Mouse (Mus musculus) T-helper 17 cell (primary cell): ENCODE data around the gene Cyba.

Source experiments
- in situ Hi-C, 2 experiments: fragments of 300-600 bp; cut with MboI, MseI; formaldehyde crosslinking; loops; 1 replicate in 1 of 2; 2 replicates in 1 of 2; pipeline ENCODE4 v1.15.1; 2025; ENCODE audit warnings: high pct_unique_total_duplicates in 2 of 2

Gene Cyba

DNA sequence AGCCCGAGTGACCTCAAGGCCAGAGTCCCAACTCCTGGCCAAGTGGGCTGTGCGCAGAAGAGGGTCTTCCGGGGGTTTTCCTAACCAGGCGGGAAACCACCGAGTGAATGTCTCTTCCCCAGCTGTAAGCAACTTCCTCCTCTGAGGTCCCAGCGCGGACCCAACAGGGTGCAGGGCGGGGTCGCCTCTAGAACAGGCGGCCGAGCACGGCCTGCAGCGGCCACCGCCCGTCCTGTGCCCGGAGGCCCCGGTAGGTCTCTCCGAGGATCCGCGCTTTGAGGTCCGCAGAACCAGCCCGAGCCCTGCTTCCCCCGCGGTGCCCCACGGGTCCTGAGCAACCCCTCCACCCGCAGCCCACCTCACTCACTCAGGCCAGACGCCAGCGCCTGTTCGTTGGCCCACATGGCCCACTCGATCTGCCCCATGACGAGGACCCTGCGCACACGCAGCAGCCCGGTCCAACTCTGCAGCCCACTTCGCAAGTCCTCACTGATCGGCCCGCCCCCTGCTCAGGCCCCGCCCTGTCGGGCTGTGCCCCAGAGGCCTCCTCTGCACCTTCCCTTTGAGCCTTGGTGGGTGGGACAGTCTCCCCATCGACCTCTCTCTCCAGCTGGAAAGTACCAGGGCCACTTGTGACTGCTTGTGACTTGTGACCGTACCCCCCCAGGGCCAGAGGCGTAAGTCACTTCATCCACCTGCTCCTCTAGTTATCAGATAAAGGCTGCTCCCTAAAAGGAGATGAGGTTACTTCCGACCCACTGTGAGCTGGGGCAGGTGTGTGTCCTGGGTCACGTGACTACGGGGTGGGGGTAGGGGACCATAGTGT, at the start of gene Cyba:
Cyba (minus strand) TSS at position 488 of the 826 bp plus-strand sequence.
- in situ Hi-C loops: loop anchor here (5.0 to 25.0 kb wide), 5 partner anchors 40 to 1130 kb away; partner anchors contain the start of genes Cdt1 (in 1 of the 2), Fbxo31 (in 1 of the 2), Map1lc3b (in 1 of the 2) and Zfpm1 (in 1 of the 2)

DNA sequence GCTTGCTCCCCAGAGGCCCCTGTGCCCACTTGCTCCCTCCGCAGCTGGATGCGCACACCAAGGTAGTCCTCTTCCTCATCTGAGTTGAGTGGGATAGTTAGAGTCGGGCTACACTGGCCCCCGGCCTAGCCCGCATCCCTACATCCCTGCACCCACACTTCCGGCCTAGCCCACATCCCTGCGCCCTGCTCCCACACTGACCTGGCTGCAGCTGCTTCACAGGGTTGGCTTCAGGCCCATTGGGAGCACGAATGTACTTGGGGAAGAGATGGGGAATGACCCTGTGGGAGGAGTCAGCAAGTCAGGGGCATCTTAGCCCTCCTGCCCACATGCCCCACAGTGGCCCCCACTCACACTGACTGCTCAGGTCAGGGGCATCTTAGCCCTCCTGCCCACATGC, 49.7 kb upstream of the Cyba start:
- in situ Hi-C loops: loop anchor here in 1 of 2 experiments (5.0 kb wide), 1 partner anchor 100 kb away; no protein-coding TSS in a partner anchor

DNA sequence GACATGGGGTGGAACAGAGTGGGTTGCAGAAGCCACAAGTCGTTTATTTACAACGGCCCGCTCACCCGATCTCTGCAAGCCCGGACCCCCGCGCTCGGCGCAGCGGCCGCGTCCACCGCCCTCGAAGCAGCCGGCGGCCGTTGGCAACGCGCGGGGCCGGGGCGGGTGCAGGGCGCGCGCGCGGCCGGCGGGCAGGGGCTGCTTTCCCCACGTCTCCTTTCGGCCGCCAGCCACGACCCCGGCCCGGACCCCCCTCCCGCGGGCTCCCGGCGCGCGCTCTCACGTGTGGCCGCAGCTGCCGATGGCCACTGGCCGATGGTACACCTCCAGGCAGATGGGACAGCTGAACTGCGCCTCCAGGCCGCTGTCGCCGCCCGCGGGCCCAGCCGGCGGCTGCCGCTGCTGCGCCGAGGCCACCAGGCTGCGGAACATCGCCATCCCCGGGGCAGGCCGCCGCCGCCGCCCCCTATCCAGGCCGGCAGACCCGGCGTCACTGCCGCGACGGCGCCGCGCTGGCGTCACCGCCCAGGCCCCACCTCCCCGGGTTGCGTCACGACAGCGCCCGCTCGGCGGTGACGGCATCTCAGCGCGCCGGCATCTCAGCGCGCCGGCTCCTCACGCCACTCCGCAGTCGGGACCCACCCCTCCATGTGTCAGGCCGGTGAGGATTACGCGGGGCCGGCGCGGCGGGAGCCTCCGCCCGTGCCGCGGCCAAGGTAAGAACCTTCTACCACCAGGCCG, 43.0 kb upstream of the Cyba start, which contains the start of the genes Rnf166 and Ctu2:
Rnf166 (minus strand) TSS at position 485 of the 741 bp plus-strand sequence.
Ctu2 (plus strand) TSS at position 564 of the 741 bp plus-strand sequence.
- in situ Hi-C loops: no loop called here

DNA sequence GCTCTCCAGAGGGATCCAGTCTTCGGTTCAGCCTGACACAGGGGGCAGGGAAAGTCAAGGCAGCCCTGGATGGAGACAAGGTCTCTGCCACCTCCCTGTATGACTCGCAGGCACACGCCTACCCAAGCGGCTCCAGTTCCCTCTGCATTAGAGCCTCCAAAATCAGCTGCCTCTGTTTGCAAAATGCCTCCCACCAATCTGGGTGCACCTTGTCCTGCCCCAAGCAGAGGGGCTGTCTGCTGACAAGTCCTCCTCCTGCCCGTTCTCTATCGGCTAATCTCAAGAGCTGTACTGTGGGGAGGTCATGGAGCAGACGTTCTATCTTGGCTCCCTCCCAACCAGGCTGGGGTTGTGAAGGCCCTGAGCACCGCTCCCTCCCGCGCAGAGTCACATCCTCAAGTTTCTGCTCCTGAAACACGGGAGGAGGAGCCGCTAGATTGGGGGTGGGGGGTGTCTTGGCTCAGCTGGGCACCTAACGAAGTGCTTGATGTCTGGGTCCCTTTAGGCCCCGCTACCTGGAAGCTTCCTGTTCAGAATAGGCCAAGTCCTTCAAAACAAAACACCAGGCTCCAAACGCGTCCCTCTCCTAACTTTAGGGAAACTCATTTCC, 42.3 kb upstream of the Cyba start:
- in situ Hi-C loops: loop anchor here (5.0 kb wide), 1 partner anchor 43 kb away; the partner anchor contains the start of gene Cyba (in 2 of the 2)

DNA sequence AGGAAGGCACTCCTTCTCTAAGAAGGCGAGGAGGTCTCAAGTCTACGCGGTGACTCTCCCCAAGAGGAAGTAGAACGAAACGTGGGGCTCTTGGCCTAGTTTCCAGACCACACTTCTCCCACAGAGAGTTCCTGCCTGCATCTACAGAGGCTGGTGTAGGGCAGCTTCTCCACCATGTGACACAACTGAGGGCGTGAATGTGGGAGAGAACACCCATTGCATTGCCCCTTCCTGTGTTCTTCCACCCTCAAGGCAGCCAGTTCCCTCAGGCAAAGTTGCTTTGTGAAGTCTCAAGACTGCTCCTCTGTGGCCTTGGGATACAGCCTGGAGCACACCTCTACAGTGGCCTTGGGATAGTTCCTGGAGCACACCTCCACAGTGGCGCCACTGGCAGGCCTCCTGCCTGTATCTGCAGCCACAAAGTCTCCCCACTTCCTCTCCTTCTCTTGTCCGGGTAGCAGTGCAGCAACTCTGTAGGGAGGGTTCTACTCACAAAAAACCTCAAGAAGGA, 41.2 kb upstream of the Cyba start:
- in situ Hi-C loops: loop anchor here (5.0 kb wide), 1 partner anchor 42 kb away; the partner anchor contains the start of gene Cyba (in 2 of the 2)

DNA sequence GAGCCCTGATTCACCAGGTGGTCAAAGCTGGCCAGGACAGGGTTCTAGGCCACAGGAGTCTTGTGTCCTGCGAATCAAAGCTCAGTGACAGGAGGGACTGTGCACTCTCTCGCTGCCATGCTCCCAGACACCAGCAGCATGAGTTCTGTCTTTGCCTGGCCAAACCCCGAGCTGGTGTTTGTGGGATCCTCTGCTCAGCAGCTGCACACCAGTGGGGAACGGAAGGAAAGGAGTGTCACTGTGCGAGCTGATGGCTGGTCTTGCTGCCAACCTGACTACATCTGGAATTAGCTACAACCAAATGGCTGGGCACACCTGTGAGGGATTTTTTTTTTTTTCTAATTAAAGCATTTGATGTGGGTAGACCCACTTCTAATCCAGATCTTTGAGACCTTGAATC, 38.0 kb upstream of the Cyba start:
- in situ Hi-C loops: loop anchor here (5.0 kb wide), 1 partner anchor 38 kb away; the partner anchor contains the start of gene Cyba (in 2 of the 2)

DNA sequence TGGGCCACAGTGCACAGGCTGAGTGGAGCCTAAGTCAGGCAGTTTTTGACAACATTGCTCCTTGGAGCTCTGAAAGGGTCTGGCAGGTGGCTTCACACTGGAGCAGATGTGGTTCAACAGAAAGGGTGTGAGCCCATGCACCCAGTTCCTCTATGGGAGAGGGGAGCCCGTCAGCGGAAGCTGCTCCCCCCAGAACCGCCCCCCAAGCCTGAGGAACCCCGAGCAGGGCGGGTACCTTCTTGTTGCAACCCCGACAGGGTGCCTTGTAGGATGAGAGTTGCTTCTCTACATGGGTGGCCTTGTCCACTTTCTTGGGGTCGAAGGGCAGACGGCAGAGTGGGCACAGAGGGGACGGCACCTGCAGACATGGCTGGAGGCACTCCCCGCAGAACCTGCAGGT, 37.2 kb upstream of the Cyba start:
- in situ Hi-C loops: loop anchor here (5.0 kb wide), 1 partner anchor 38 kb away; the partner anchor contains the start of gene Cyba (in 2 of the 2)

DNA sequence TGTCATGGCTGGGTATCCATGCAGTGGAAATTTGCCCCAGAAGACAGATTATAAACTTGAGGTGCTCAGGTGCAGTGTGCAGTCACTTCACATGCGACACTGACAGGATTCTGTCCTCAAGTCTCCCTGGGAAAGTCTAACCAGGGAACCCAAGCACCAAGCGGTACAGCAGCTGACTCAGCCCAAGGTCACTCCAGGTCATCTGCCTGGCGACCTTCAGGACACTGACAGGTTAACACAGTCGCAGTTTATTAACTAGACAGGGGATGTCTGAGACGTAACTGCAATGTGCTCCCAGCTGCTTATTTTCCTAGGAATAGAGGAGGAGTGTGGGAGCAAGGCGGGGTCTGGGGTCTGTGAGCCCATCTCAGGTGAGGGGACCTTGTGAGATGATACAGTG, 36.7 kb upstream of the Cyba start:
- in situ Hi-C loops: no loop called here

DNA sequence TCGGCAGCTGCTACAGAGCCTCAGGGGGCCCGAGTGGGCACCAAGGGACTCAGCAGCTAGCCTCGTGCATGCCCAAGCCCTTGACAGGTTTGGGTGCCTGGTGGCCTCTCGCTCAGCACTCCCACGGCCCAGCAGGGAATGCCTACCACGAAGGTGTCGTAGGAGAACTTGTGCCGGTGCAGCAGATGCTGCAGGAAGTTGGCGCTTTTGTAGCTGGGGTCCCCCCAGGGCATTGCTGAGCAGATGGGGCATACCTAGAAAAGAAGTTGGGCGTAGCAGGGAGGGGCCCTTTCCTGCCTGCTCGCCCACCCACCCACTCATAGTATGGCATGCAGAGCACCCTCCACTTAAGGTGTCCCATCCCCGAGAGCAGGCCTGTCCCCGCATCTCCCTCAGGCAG, 35.1 kb upstream of the Cyba start:
- in situ Hi-C loops: no loop called here

DNA sequence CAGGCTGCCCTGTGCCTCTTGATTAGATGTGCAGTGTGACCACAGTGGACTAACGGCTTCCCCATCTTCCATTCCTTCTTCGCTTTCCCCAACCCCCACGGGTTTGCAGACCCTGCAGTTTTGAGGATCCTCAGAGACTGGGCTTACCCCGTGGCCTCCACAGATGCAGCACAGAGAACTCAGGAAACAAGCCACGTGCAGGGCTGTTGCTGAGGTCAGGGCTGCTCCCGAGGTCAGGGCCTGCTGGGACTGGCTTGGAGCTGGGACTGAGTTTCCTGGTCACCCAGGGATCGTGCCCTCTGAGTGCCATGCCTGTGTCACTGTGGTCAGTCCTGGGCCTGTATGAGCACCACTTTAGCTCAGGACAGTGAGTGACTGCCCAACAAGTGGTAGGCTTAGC, 32.3 kb upstream of the Cyba start:
- in situ Hi-C loops: no loop called here

DNA sequence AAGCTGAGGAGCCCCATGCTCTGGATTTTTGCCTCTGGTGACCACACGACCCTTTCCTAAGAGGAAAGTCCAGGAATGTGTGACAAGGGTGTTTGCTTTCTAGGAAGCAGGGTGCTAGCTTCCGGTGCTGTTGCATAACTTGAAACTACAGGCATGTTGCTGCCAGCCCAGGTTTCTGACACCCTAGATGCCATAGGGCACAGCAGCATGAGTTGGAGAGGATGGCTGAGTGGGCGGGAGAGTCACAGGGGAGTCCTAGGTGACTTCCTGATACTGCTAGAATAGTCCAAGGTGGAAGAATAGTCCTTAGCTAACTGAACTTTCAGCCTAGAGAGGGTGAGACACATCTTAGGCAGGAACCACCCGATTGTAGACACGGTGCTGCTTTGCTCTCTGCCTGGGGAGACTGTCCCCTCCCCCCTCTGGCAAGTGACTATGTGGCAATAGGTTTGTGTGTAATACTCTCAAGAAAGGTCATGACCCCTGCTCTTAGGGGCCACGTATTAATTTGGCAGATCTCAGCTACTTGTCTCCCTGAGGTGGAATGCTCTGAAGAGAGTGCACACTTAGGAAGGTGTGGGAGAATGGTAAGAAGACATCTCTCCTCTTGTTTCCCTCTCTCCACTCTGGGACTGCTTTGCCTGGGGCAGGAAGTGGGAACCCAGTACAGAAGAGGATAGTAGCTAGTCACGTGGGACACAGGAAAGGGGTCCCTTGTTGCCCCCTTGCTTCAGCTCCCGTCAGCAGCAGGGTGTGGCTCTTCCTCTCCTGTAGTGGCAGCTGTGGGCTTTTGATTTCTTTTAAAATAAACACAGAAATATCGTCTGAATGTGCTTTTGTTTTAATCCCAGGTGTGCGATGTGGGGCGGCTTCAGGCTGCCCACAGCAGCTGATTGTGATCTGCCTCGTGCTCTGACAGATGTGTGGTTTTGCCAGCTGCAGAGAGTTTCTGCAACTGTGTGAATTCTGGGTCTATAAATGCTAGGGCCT, 31.2 kb upstream of the Cyba start:
- in situ Hi-C loops: no loop called here

DNA sequence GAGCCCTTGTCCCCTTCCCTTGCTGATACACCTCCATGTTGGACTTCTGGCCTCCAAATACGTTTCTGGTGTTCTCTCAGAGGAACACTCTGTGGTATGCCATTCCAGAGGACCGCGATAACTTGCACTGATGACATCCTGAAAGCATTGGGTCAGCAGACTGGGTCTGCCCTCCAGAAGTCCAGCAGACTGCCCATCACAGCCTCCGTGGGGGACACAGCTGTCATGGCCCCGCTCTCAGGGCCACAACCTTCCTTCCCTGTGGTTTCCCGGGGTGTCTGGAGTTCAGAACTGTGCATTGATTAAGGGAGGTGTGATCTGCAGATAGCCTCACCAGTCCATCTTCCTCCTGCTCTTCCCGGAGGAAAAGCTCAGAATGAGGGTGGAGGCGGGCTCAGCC, 29.8 kb upstream of the Cyba start:
- in situ Hi-C loops: no loop called here

DNA sequence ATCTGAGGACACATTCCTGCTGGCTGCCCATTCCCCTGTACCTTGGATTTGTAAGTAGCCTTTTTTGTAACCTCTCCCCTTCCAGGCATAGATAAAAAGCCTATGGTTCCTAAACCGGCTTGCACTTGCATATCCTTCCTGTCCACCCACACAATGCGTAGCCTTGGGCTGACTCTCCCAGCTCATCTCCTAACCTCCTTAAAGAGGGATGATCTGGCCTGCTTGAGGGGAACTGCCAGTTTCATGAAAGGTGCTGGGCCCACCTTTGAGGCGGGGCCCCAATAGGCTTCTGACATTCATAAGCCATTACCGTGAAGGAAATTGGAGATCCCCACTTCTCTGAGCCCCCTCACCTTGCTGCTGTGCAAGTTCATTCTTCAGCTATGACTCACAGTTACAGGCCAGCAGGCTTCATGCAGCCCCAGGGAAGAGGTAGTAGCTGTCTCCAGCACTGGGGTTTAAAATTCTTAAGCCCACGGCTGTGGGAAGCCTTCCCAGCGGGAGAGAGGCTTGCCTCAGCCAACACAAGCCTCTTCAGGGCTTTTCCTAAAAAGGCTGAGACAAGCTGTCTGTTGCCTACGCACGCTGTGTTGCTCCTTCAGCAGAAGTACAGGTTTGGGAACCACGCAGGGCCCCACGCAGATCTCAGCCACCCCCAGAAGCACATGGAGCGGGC, 28.9 kb upstream of the Cyba start:
- in situ Hi-C loops: no loop called here

DNA sequence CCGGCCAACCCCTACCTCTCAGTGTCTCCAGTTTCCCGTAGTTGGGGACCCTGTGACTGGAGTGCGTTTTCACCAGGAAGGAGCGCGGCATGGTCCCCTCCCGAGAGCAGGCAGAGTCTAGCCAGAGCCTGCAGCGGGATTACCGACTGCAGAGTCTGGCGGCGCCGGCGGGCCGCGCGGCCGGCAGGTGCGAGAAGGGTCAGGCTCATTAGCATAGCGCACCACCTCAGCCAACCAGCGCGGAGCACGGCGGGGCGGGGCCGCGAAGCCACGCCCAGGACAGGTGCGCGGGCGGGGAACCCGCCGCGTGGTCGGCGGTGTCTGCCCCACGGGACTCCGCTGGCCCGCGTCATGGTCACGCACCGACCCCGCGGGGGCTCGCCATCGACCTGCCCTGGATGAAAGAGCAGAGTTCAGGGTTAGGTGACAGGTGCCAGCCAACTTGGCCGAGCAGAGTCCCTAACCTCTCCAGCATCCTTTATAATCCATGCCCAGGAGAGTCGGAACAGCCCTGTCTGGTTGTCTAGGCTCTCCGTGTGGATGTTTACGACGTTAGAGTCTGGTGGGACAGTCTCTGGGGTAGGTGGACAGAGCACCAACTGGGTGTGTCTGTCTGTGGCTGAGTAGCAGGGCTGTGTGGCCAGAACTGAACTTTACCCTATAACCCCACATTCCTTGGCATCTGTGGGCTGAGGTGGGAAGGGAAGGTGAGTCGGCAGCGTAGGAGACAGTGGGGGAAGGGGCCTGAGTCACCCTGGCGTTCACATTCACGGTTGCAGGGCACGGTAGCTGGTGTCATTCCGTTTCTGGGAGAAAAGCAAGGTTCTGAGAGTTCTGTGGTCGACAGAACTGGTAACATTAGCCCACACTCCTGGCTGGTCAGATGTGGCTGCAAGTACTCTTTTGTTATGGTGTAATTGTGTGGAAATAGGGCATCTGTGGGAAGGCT, 28.1 kb upstream of the Cyba start, which contains the start of gene Snai3:
Snai3 (minus strand) TSS at position 210 of the 949 bp plus-strand sequence.
- in situ Hi-C loops: no loop called here

DNA sequence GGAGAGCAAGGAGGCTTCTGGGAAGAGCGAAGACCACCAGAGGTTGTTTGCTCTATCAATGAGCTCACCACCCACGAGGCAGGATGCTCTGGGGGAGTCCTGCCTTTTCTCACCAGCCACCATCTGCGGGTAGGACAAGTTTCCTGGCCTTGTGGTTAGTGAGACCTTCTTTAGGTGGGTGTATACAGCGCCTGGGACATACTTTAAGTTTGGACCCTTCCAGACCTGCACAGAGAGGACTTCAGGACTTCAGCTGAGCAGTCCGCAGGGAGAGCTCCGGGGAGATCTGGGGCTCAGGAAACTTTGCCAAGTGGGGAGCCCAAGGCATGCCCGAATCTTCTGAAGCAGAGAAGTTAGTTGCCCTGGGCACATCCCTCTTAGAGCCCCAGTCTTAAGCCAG, 27.3 kb upstream of the Cyba start:
- in situ Hi-C loops: no loop called here

DNA sequence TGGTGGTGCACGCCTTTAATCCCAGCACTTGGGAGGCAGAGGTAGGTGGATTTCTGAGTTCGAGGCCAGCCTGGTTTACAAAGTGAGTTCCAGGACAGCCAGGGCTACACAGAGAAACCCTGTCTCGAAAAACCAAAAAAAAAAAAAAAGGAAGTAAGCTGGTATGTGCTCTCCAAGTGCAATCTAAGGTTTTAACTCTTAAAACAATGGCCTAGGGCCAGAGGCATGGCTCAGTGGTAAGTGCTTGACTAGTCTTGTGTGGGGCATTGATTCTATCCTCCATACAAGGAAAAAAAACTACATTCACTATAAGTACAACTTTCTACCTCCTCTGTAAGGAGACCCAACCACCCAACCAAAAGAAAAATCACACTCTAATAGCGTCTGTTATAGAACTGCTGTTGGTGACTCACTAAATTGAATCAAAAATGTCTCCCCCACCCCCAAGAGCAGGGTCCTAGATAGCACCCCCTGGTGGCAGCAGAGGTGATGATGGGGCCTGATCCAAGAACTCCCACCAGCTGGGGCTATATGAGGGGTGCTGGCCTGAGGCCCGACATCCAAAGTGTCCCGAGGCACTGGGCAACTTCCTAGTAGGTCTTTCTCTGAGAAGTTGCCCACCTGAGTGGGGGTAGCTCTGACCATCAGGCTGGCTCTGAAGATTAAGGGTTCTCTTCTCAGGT, 26.6 kb upstream of the Cyba start:
- in situ Hi-C loops: no loop called here

DNA sequence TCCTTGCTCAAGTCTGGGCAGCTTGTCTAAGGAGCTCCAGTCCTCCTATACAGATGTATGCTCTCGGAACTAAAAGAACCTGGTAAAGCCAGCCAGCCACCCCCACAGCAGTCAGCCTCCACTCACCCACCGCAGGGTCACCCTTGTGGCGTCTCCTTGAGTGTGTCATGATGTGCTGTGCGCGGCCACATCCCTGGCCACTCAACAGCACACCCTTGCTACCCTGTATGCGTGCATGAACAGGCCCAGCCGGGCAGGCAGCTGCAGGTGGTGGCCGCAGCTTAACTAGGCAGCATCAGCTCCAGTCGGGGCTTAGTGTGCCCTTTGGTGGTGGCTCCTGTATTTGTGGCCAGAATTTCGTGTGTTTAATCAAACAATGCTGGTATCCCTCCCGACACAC, 24.4 kb upstream of the Cyba start:
- in situ Hi-C loops: no loop called here

DNA sequence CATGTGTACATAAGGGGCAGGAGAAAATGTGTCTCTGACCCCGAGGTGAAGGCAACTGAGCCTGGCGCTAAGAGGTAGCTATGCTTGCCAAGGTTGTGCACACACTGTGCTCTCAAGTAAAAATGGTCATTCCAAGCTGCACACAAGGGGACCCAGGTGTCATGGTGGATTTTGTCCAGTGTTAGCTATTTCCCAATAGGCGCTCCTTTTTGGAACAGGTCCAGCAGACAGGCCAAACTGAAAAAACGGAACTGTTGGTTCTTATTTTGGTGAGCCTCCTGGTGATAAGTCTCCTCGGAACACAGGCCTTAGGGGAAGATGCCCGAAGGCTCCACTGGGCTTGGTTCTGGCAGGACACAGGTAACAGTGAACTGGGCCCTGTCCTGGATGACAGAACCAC, 21.7 kb upstream of the Cyba start:
- in situ Hi-C loops: no loop called here
